Mouse (Mus musculus) E14TG2a.4 (cell line): ENCODE measurements around the gene Dcaf4.

Experiments
- H3K27me3 ChIP-seq: 2 replicates; pipeline ENCODE4 v1.6.1; 2014; ENCODE audit warnings: low read length, control low read depth; ENCODE audit not compliant: insufficient read depth
- H3K36me3 ChIP-seq: 2 replicates; pipeline ENCODE4 v1.6.1; 2014; ENCODE audit warnings: low read length, control low read depth; ENCODE audit not compliant: insufficient read depth
- H3K4me1 ChIP-seq: replicated peaks from 2 replicates; pipeline ENCODE4 v1.6.1; 2014; ENCODE audit warnings: low read depth, low read length, control low read depth
- H3K4me3 ChIP-seq: replicated peaks from 2 replicates; pipeline ENCODE4 v1.5.1; 2014; ENCODE audit warnings: mild to moderate bottlenecking, low read length
- H3K9me3 ChIP-seq: 2 replicates; pipeline ENCODE4 v1.6.1; 2014; ENCODE audit warnings: low read length, control low read depth
- CTCF ChIP-seq: conservative IDR thresholded peaks from 2 replicates; pipeline ENCODE4 v1.5.1; 2014; ENCODE audit warnings: low read length
- NANOG ChIP-seq: IDR thresholded peaks from 2 replicates; pipeline ENCODE4 v1.6.1; 2014; ENCODE audit warnings: borderline replicate concordance, low read length, mixed read lengths
- POU5F1 ChIP-seq: IDR thresholded peaks from 2 replicates; pipeline ENCODE4 v1.6.1; 2014; ENCODE audit warnings: low read length, borderline replicate concordance

Dcaf4 gene

DNA sequence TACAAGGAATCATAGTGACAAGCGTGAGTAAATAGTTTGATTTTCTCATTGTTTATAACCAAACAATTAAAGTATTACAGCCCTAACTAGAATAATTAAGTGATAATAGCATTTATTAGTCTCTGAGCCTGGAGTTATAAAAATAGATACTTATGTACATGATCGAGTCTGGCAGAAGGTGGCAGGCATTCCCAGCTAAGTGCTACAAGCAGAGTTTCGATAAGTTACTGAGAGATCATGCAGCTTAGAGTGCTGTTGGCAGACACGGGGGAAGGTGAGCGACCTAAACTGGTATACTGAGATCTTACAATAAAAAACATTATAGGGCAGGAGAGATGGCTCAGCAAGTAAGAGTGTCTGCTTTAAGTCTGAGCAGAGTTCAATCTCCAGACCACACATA lies 36.6 kb upstream of the Dcaf4 start:
- H3K4me3 ChIP-seq = no peak overlapping the region
- no peaks in the 10 kb centered on the region for H3K36me3 ChIP-seq
- no peak for TF ChIP-seq POU5F1
- TF ChIP-seq CTCF = no peak
- no peak for TF ChIP-seq NANOG
- peaks cover 4% of the 10 kb centered on the region; the same call in 1 of the 2 replicates for H3K9me3 ChIP-seq
- H3K4me1 ChIP-seq = peaks cover 33% of the 10 kb centered on the region
- peaks cover 58% of the 10 kb centered on the region for H3K27me3 ChIP-seq

GRCm38 (mm10) chr12:83484855-83485745 lies 35.2 kb upstream of the Dcaf4 start:
- Histone ChIP-seq H3K4me3 (peak overlapping the region; percentile 86), H3K9me3 (peaks cover 4% of the 10 kb centered on the region; the same call in 1 of the 2 replicates), H3K4me1 (peaks cover 42% of the 10 kb centered on the region), H3K36me3 (no peaks in the 10 kb centered on the region), H3K27me3 (peaks cover 70% of the 10 kb centered on the region)
- TF ChIP-seq NANOG = no peak
- TF ChIP-seq CTCF = no peak
- no peak for TF ChIP-seq POU5F1

DNA sequence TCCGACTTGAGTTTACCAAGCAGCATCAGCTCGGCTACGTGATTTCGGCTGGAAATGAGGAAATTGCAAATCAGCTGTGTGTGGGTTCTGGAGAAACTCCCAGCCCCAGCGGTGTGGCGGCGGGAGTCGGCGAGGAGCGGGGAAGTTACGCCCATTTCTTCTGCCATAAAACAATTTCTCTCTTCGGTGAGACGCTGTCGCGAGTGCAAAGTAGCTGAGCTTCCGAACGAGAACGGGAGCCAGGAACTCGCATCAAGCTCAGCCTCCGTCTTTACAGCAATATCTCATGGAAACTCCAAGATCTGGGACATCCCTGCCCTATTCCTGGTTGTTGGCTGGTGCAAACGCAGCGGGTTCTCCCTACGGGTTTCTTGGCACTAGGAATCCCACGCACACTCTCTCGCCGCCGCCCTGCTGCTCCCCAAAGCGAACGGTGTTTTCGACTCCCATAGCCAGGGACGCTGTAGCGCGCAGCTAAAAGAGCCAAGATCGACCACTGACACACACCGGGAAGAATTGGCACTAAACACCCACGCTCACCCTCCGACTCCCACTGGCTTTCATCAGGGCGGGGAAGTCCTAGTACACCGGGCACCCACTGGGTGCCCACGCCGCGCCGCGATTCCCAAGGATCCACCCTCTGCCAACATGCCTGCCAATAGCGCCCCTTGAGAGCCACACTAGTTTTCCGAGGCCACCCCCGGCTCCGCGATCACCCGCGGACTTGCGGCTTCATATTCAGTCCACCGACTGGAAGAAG lies 34.2 kb upstream of the Dcaf4 start:
- Histone ChIP-seq H3K27me3 (peaks cover 73% of the 10 kb centered on the region), H3K4me3 (peak overlapping the region; percentile 86), H3K9me3 (no peaks in the 10 kb centered on the region), H3K36me3 (no peaks in the 10 kb centered on the region), H3K4me1 (peaks cover 42% of the 10 kb centered on the region)
- no peak for TF ChIP-seq NANOG

DNA sequence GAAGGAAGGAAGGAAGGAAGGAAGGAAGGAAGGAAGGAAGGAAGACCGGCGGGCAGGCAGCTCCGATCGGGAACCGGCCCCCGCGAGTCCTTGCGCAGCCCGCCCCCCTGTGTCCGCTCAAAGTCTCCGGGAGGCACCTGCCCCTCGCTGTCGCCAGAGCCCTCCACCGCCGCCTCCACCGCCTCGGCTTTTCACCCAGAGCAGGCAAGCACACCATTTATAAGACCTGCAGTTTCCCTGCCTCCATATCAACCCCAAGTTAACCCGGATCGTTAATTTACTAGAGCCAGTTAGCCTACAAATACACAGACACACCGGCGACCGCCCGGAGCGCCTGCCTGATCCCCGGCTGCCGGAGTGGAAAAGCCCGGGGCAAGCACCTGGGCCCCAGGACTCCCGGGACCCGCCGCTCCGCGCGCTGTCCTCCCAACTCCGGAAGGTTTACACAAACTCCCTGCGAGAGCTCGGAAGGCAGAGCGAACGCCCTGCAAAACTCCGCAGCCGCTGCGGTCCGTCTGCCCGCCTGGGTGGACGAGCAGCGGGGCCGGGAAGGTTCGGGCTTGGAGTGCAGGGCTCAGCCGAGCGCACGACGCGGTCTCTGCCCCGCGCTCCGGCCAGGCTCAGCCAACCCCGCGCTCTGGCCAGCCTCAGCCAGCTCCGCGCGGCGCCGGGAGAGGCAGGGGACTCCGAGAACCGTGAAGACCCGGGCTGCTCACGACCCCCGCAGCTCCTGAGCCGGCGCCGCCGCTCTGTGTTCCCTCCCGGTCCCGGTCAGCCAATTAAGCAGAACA lies 33.4 kb upstream of the Dcaf4 start:
- TF ChIP-seq CTCF (no peak), NANOG (no peak)
- H3K9me3 ChIP-seq = peaks cover 4% of the 10 kb centered on the region
- H3K4me3 ChIP-seq = peak overlapping the region; percentile 86
- peaks cover 42% of the 10 kb centered on the region for H3K4me1 ChIP-seq
- H3K27me3 ChIP-seq = peaks cover 73% of the 10 kb centered on the region
- no peaks in the 10 kb centered on the region for H3K36me3 ChIP-seq

- peaks cover 4% of the 10 kb centered on the region for H3K9me3 ChIP-seq
- peak within 1 kb of the TSS; percentile 86 for H3K4me3 ChIP-seq
- H3K36me3 ChIP-seq = no peaks in the 10 kb centered on the region
- TF ChIP-seq NANOG = no peak
- no peak for TF ChIP-seq CTCF
- no peak for TF ChIP-seq POU5F1
- peaks cover 73% of the 10 kb centered on the region for H3K27me3 ChIP-seq
- peaks cover 42% of the 10 kb centered on the region for H3K4me1 ChIP-seq
Observed at GRCm38 (mm10) chr12:83487476-83487991, 32.7 kb upstream of the Dcaf4 start, which contains the start of gene Dpf3. Gene Dpf3, minus strand, starts transcription at chr12:83487716.

DNA sequence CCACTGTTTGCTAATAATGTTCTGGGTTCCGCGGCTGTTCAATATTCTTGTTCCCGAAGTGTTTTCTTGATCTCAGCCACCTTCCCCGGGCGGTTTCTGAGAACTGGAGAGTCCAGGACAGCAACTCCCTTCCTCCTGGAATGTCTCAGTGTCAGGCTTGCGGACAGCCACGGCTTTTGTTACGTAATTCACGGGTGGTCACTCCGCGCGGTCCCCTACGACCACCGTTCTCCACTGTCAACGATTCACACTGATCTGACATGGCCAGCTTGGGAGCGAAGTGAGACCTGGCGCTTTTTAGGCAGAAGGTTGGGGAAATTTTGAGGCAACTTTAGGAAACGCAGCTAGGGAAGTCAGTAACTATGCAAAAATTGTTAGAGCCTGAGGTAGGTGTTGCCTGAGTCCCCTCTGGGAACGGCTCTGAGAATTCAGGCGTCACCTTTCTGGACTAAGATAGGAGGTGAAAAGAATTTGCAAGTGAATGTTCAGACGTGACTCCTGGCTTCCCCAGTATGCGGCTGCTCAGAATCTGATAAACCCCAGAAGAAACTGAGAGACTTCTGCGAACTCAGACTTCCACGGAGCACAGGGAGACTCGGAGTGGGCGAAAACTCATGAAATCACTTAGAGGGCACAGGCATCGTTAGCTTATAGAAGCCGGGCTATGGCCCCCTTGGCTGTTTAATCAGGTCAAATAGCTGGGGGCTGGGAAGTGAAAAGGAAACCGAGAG lies 31.9 kb upstream of the Dcaf4 start:
- Histone ChIP-seq H3K4me1 (peaks cover 50% of the 10 kb centered on the region), H3K27me3 (peaks cover 71% of the 10 kb centered on the region), H3K9me3 (peaks cover 4% of the 10 kb centered on the region), H3K4me3 (peak overlapping the region; percentile 86), H3K36me3 (no peaks in the 10 kb centered on the region)
- TF ChIP-seq CTCF (no peak), NANOG (no peak), POU5F1 (no peak)

DNA sequence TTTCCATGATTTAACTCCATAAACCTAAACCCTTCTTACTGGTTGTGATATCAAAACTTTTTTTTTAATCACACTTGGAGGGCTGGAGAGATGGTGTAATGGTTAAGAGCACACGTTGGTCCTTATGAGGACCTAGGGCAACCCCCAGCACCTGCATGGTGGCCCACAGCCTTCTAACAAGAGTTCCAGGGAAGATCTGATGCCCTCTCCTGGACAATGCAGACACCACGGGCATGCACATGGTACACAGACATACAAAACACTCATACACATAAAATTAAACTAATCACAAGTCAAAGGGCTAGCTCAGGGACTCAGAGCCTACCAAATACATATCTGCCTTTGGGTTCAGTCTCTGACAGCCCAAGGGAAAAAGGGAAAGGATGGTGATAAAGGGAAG lies 30.5 kb upstream of the Dcaf4 start:
- Histone ChIP-seq H3K4me1 (peaks cover 58% of the 10 kb centered on the region), H3K4me3 (no peak overlapping the region), H3K36me3 (no peaks in the 10 kb centered on the region), H3K27me3 (peaks cover 69% of the 10 kb centered on the region), H3K9me3 (peaks cover 4% of the 10 kb centered on the region)
- TF ChIP-seq CTCF = peak; percentile 23; the same call in 1 of the 2 replicates
- no peak for TF ChIP-seq POU5F1
- TF ChIP-seq NANOG = no peak
